Mouse (Mus musculus) embryonic stem cell, embryonic (primary cell): ENCODE measurements at regions not wholly inside any gene's neighbourhood (a gene's known extent, or its start where the extent isn't known, plus 50 kb on each side); places are given as distances from the start of the nearest gene placed in this dataset.

Experiments
- CTCF ChIA-PET, 4 experiments: fragments of 300-600 bp in 2 of 4; fragments of 350-600 bp in 2 of 4; sonication (Branson Sonifier 250); formaldehyde crosslinking; loops; one replicate each; lab custom pipeline; 2022; ENCODE audit warnings: inconsistent platforms in 2 of 4; lab: Charles Lee
- POLR2A ChIA-PET, 4 experiments: fragments of 300-600 bp in 2 of 4; fragments of 350-600 bp in 2 of 4; sonication (Branson Sonifier 250); formaldehyde crosslinking; loops; one replicate each; lab custom pipeline; 2022; ENCODE audit warnings: antibody characterized with exemption in 4 of 4, inconsistent platforms in 1 of 4; lab: Charles Lee

- CTCF ChIA-PET = no interaction called here
- POLR2A ChIA-PET = interaction anchor here in 1 of 4 experiments (0.7 kb wide), 1 partner anchor 436 kb away, joined by 3 read pairs; no protein-coding TSS in a partner anchor
These were observed 560.1 kb upstream of the Cdh18 start for GRCm38 (mm10) chr15:21988676-21989075.

GRCm38 (mm10) chr15:21993309-21993708, 555.5 kb upstream of the Cdh18 start:
- POLR2A ChIA-PET = no interaction called here
- CTCF ChIA-PET = no interaction called here

- ChIA-PET CTCF (no interaction called here), POLR2A (no interaction called here)
These were observed 553.5 kb upstream of the Cdh18 start for GRCm38 (mm10) chr15:21995121-21995826.

GRCm38 (mm10) chr15:22019977-22020376, 528.8 kb upstream of the Cdh18 start:
- CTCF ChIA-PET = no interaction called here
- POLR2A ChIA-PET = no interaction called here

- ChIA-PET CTCF (no interaction called here), POLR2A (no interaction called here)
These were observed 518.6 kb upstream of the Cdh18 start for GRCm38 (mm10) chr15:22030215-22030614.

GRCm38 (mm10) chr15:22046423-22046822, 502.4 kb upstream of the Cdh18 start:
- CTCF ChIA-PET = no interaction called here
- POLR2A ChIA-PET = no interaction called here

GRCm38 (mm10) chr15:22046877-22047478, 501.8 kb upstream of the Cdh18 start:
- POLR2A ChIA-PET = no interaction called here
- CTCF ChIA-PET = no interaction called here

GRCm38 (mm10) chr15:22086856-22087255, 462.0 kb upstream of the Cdh18 start:
- ChIA-PET CTCF (interaction anchor here in 1 of 4 experiments (0.7 kb wide), 1 partner anchor 245 kb away, joined by 3 read pairs; no protein-coding TSS in a partner anchor), POLR2A (interaction anchor here in 1 of 4 experiments (1.0 kb wide), 1 partner anchor 20 kb away, joined by 4 read pairs; no protein-coding TSS in a partner anchor)

GRCm38 (mm10) chr15:22121746-22122145, 427.1 kb upstream of the Cdh18 start:
- POLR2A ChIA-PET = no interaction called here
- CTCF ChIA-PET = no interaction called here

GRCm38 (mm10) chr15:22151894-22152494, 396.8 kb upstream of the Cdh18 start:
- POLR2A ChIA-PET = no interaction called here
- CTCF ChIA-PET = no interaction called here

- ChIA-PET POLR2A (no interaction called here), CTCF (no interaction called here)
These were observed 396.1 kb upstream of the Cdh18 start for GRCm38 (mm10) chr15:22152678-22153077.

- CTCF ChIA-PET = no interaction called here
- POLR2A ChIA-PET = interaction anchor here in 1 of 4 experiments (0.6 kb wide), 1 partner anchor 246 kb away, joined by 3 read pairs; no protein-coding TSS in a partner anchor
These were observed 378.5 kb upstream of the Cdh18 start for GRCm38 (mm10) chr15:22170302-22170701.

- ChIA-PET CTCF (no interaction called here), POLR2A (no interaction called here)
These were observed 339.8 kb upstream of the Cdh18 start for GRCm38 (mm10) chr15:22208991-22209390.

GRCm38 (mm10) chr15:22232629-22233028, 316.2 kb upstream of the Cdh18 start:
- ChIA-PET POLR2A (no interaction called here), CTCF (no interaction called here)

- POLR2A ChIA-PET = interaction anchor here in 1 of 4 experiments (0.6 kb wide), 1 partner anchor 878 kb away, joined by 5 read pairs; no protein-coding TSS in a partner anchor
- CTCF ChIA-PET = no interaction called here
These were observed 267.9 kb upstream of the Cdh18 start for GRCm38 (mm10) chr15:22280919-22281318.

GRCm38 (mm10) chr15:22311016-22311415, 237.8 kb upstream of the Cdh18 start:
- POLR2A ChIA-PET = no interaction called here

GRCm38 (mm10) chr15:22318992-22319391, 229.8 kb upstream of the Cdh18 start:
- ChIA-PET POLR2A (interaction anchor here in 1 of 4 experiments (0.7 kb wide), 1 partner anchor 605 kb away, joined by 4 read pairs; no protein-coding TSS in a partner anchor), CTCF (no interaction called here)

More at GRCm38 (mm10) chr15:22311016-22311415, 237.8 kb upstream of the Cdh18 start:
- CTCF ChIA-PET = no interaction called here

- POLR2A ChIA-PET = no interaction called here
- CTCF ChIA-PET = interaction anchor here in 1 of 4 experiments (0.7 kb wide), 1 partner anchor 258 kb away, joined by 3 read pairs; no protein-coding TSS in a partner anchor
These were observed 209.9 kb upstream of the Cdh18 start for GRCm38 (mm10) chr15:22338941-22339340.

- ChIA-PET POLR2A (no interaction called here), CTCF (no interaction called here)
These were observed 204.5 kb upstream of the Cdh18 start for GRCm38 (mm10) chr15:22344321-22344720.

GRCm38 (mm10) chr15:22351502-22351901, 197.3 kb upstream of the Cdh18 start:
- ChIA-PET POLR2A (no interaction called here), CTCF (no interaction called here)
